Mouse (Mus musculus) small intestine, adult 2 months (tissue): ENCODE measurements at regions not wholly inside any gene's neighbourhood (a gene's known extent, or its start where the extent isn't known, plus 50 kb on each side); places are given as distances from the start of the nearest gene placed in this dataset.

Experiments
- CTCF ChIP-seq: fragments of 200-500 bp; IDR thresholded peaks from 2 replicates; pipeline ENCODE4 v1.5.1; 2012; ENCODE audit warnings: low read depth, mild to moderate bottlenecking, control low read depth, inconsistent platforms, low read length, moderate library complexity, mixed read lengths; ENCODE audit not compliant: insufficient replicate concordance, insufficient read length; ENCODE audit errors: extremely low read depth
- POLR2A ChIP-seq: fragments of 200-500 bp; IDR thresholded peaks from 2 replicates; pipeline ENCODE4 v1.6.1; 2012; ENCODE audit warnings: low read depth, mild to moderate bottlenecking, control low read depth, inconsistent platforms, low read length, moderate library complexity

DNA sequence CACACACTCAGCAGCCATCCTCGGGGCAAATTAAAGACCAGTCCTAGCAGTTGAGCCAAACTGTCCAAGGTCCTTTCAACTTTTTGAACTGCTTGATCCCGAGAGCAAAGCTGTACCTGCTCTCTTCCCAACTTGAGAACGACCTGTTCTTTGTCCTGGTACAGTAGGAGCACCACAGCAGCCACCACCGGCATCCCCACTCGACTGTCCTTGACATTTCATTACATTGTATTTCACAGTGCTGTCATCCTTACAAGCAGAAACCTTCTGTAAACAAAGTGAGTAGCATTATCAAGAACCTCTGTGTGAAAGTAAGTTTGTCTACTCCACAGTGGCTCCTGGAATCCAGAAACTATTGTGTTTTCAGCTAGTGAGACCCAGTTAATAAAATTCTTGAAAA is 240.2 kb upstream of the Zfp462 start:
- no peak for TF ChIP-seq CTCF
- TF ChIP-seq POLR2A, result no peak
